Mouse (Mus musculus) layer of hippocampus, postnatal 14 days (tissue): Measurements from ENCODE around the gene Epha10. TPM values are rescaled to one million over a fixed set of nuclear protein-coding genes. Genes with fewer than 3 reads are reported as not detected.

ENCODE experiments used
- DNase-seq, 2 experiments: peaks; one replicate each; pipeline ENCODE4 v3.0.0; 2021 to 2022; ENCODE audit warnings: low spot score in 2 of 2, mixed read lengths in 1 of 2
- total RNA-seq, 2 experiments: library from RNA; stranded (reverse); gene quantifications; 2 replicates each; pipeline ENCODE4 v1.2.3; 2021

Epha10 gene
- total RNA-seq, 2 experiments from 2014 or later: 16.1 to 23.6 TPM

DNA sequence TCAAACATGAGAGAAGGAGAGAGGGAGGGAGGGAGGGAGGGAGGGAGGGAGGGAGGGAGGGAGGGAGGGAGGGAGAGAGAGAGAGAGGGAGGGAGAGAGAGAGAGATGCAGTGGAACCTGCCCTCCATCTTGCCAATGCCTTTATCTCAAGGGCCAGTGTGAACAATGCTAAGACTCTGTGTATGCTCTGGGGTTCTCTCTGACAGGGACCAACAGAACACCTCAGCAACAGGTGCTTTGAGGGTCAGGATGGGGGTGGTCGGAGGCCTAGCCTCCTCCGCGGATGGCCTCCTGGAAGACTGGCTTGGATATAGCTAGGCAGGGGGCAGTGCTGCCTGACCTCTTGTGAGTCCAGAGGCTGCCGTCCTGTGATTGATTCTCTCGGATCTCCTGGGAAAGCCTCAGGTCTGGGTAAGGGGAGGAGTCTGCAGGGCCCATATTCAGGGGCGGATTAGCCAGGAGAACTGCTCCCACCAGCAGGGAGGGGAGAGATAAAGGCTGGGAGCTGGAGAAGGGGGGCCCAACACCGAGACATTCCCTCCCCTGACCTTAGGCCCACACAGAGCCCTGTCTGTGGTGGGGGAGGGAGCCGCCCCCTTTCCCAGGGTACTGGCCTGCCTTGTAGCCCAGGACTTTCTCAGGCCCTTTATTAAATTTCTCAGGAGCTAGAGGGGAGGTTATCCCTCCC is 84.4 kb downstream of the Epha10 start:
- no peak for DNase-seq

Other genes starting within 250 kb of the Epha10 start
- 10 to 100 TPM; 33.0 to 41.2 TPM for gene Pou3f1, start 224.1 kb upstream of the Epha10 start, total RNA-seq
- 10 to 100 TPM; 15.5 to 17.5 TPM for gene Utp11, start 187.3 kb upstream of the Epha10 start, total RNA-seq
- gene Fhl3, start 180.2 kb upstream of the Epha10 start, total RNA-seq: 1 to 10 TPM; 4.5 to 4.9 TPM
- 10 to 100 TPM; 33.2 to 35.7 TPM for gene Sf3a3, start 166.1 kb upstream of the Epha10 start, total RNA-seq
- gene Inpp5b, start 139.0 kb upstream of the Epha10 start, total RNA-seq: 10 to 100 TPM; 37.3 to 41.2 TPM
- gene Mtf1, start 78.8 kb upstream of the Epha10 start, total RNA-seq: 10 to 100 TPM; 24.6 to 27.5 TPM
- 10 to 100 TPM; 28.0 to 28.4 TPM for gene Yrdc, start 30.2 kb upstream of the Epha10 start, total RNA-seq
- gene 1110065P20Rik, start 29.7 kb upstream of the Epha10 start, total RNA-seq: 100 to 1,000 TPM; 101 to 106 TPM
- 10 to 100 TPM; 44.3 to 46.1 TPM for gene Maneal, start 18.7 kb upstream of the Epha10 start, total RNA-seq
- gene 9930104L06Rik, start 56.1 kb downstream of the Epha10 start, total RNA-seq: 10 to 100 TPM; 16.8 to 17.5 TPM
- gene Cdca8, start 58.4 kb downstream of the Epha10 start, total RNA-seq: 1 to 10 TPM; 3.3 to 3.4 TPM
- 10 to 100 TPM; 13.0 to 18.6 TPM for gene Rspo1, start 105.5 kb downstream of the Epha10 start, total RNA-seq
- 10 to 100 TPM; 62.6 to 71.7 TPM for gene Gnl2, start 135.7 kb downstream of the Epha10 start, total RNA-seq
- gene Dnali1, start 184.8 kb downstream of the Epha10 start, total RNA-seq: 1 to 10 TPM in 1 of 2 experiments, under 1 TPM in 1; 0.76 to 2.0 TPM
- 10 to 100 TPM; 13.7 to 15.1 TPM for gene Snip1, start 185.8 kb downstream of the Epha10 start, total RNA-seq
- 100 to 1,000 TPM; 110 to 113 TPM for gene Meaf6, start 204.2 kb downstream of the Epha10 start, total RNA-seq
- 1 to 10 TPM; 1.2 to 1.9 TPM for gene Zc3h12a, start 246.9 kb downstream of the Epha10 start, total RNA-seq